Mouse (Mus musculus): ENCODE measurements around the gene Csk. TPM values are rescaled to one million over a fixed set of nuclear protein-coding genes. Genes with fewer than 3 reads are reported as not detected.

Csk gene
- polyA plus RNA-seq, 1 experiment from 2014 or later, result 27.2 TPM

Other genes with a start within 250 kb of the Csk start
- gene Ppcdc, start 213.5 kb downstream of the Csk start, polyA plus RNA-seq (2015; fragmentation: Nextera tagmentation; extraction: Ambion mirVana), result 29.7 and 30.5 TPM in 2 replicates
- 17.7 and 20.2 TPM in 2 replicates for gene Scamp5, start 185.6 kb downstream of the Csk start, polyA plus RNA-seq (2015; fragmentation: Nextera tagmentation; extraction: Ambion mirVana)
- 5.5 and 6.4 TPM in 2 replicates for gene Rpp25, start 149.6 kb downstream of the Csk start, polyA plus RNA-seq (2015; fragmentation: Nextera tagmentation; extraction: Ambion mirVana)
- gene Cox5a, start 132.4 kb downstream of the Csk start, polyA plus RNA-seq (2015; fragmentation: Nextera tagmentation; extraction: Ambion mirVana), result 670 and 691 TPM in 2 replicates
- gene Fam219b, start 116.1 kb downstream of the Csk start, polyA plus RNA-seq (2015; fragmentation: Nextera tagmentation; extraction: Ambion mirVana), result 19.0 and 19.8 TPM in 2 replicates
- 54.6 and 57.2 TPM in 2 replicates for gene Mpi, start 100.9 kb downstream of the Csk start, polyA plus RNA-seq (2015; fragmentation: Nextera tagmentation; extraction: Ambion mirVana)
- gene Scamp2, start 92.7 kb downstream of the Csk start, polyA plus RNA-seq (2015; fragmentation: Nextera tagmentation; extraction: Ambion mirVana), result 93.4 and 101 TPM in 2 replicates
- 18.3 and 22.7 TPM in 2 replicates for gene Ulk3, start 64.2 kb downstream of the Csk start, polyA plus RNA-seq (2015; fragmentation: Nextera tagmentation; extraction: Ambion mirVana)
- gene Cplx3, start 47.4 kb downstream of the Csk start, polyA plus RNA-seq (2015; fragmentation: Nextera tagmentation; extraction: Ambion mirVana), result not detected in 2 replicates
- gene Lman1l, start 32.9 kb downstream of the Csk start, polyA plus RNA-seq (2015; fragmentation: Nextera tagmentation; extraction: Ambion mirVana), result not detected in 2 replicates
- not detected in 2 replicates for gene Cyp1a2, start 30.1 kb upstream of the Csk start, polyA plus RNA-seq (2015; fragmentation: Nextera tagmentation; extraction: Ambion mirVana)
- gene Cyp1a1, start 34.3 kb upstream of the Csk start, polyA plus RNA-seq (2015; fragmentation: Nextera tagmentation; extraction: Ambion mirVana), result 0.23 and 0.25 TPM in 2 replicates
- gene Edc3, start 54.9 kb upstream of the Csk start, polyA plus RNA-seq (2015; fragmentation: Nextera tagmentation; extraction: Ambion mirVana), result 39.2 and 41.2 TPM in 2 replicates
- gene Clk3, start 112.2 kb upstream of the Csk start, polyA plus RNA-seq (2015; fragmentation: Nextera tagmentation; extraction: Ambion mirVana), result 82.0 and 90.0 TPM in 2 replicates
- 6.0 and 8.6 TPM in 2 replicates for gene Arid3b, start 183.2 kb upstream of the Csk start, polyA plus RNA-seq (2015; fragmentation: Nextera tagmentation; extraction: Ambion mirVana)

All from kidney, embryonic 16.5 days (tissue).